Mouse (Mus musculus) heart, postnatal 10 days (tissue): ENCODE measurements around the gene Nell2. TPM values are rescaled to one million over a fixed set of nuclear protein-coding genes. Genes with fewer than 3 reads are reported as not detected.

Experiments used
- DNase-seq, 2 experiments: peaks; one replicate each; pipeline ENCODE4 v3.0.0; 2021
- intact Hi-C: fragments of 180-260 bp; cut with DNase I; formaldehyde crosslinking; loops from one replicate; pipeline ENCODE4 v1.15.1; 2025
- total RNA-seq, 2 experiments: library from RNA; stranded (reverse); gene quantifications; 2 replicates each; pipeline ENCODE4 v1.2.3; 2021

Gene Nell2
- total RNA-seq, 2 experiments from 2014 or later, result 0.26 TPM; not detected in 1

DNA sequence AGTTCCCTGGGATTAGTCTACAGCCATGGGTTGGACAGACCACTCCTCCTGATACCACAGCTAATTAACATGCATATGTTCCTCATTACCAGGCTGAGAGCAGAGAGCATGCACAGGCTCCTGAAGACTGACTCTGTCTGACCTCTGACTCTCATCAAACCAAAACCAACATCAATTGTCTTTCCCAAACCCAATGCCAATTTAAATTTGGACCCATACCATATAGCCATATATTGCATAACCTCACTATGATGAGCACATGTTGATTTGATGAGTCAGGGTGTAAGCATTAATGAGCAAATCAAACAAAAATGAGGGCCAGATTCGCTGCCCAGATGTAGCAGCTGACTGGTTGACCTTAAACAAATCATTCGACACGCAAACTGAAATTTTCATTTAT is 51.9 kb downstream of the Nell2 start:
- DNase-seq, result no peak
- intact Hi-C loops, result no loop called here

DNA sequence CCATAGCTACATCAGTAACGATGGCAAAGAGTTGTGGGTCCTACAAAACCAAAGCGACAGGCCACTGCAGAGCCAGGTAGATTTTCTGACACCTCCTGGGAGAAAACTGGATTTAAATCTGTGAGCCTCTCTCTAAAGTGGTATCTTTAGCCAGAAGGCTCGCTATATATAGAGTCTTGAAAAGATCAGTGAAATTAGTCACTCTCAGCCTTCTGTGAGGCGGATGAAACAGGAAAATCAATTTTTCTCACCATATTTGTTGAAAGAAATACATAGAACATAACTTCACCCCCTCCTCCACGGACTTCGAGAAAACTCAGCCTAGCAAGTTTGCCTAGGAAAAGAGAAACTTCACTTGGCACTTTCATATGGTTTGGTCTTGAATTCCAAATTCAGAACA is 54.4 kb downstream of the Nell2 start:
- intact Hi-C loops, result no loop called here
- no peak for DNase-seq

- DNase-seq, result no peak
- intact Hi-C loops, result no loop called here
These were observed 61.2 kb downstream of the Nell2 start for GRCm38 (mm10) chr15:95467195-95467594.

DNA sequence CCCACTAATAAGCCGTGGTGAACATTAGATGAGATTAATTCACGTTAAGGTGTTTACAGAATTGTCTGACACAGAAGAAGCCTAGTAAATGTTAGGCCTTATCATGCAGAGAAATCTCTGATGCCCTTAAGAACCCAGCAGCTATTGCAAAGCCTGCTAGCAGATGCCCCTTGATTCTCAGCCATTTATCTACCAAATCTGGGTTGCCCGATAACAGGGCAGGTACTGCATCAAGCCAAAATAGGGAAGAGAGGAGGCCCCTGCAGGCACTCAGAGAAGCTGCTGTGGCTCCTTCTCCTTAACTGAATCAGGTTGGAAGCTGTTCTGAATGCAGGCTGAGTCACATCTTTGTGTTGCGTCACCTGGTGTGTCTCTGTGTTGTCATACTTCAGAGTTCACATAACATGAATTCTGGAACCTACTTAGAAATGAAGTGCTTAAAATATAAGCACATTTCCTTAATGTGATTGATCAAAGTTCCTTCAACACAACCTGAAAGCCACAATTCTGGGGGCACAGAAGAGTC is 68.3 kb downstream of the Nell2 start:
- intact Hi-C loops, result no loop called here
- no peak for DNase-seq

GRCm38 (mm10) chr15:95444586-95444985 is 83.8 kb downstream of the Nell2 start:
- no peak for DNase-seq
- intact Hi-C loops, result no loop called here

DNA sequence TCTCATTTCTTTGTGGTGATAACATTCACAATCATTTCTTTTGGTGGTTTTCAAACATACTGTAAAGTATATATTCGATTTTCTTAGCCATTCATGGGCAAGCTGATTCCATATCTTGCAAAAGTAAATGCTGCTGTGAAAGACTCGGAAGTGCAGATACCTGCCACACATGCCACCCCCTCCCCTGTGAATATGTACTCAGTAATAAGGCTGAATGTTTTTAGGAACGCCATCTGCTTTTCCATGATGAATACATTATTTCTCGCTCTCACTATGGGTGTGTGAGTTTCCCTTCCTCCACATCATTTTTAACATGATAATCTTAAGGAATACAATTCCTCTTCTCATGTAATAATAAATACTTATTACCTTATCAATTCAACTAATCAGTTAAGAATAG is 90.6 kb downstream of the Nell2 start:
- intact Hi-C loops, result no loop called here
- no peak for DNase-seq

DNA sequence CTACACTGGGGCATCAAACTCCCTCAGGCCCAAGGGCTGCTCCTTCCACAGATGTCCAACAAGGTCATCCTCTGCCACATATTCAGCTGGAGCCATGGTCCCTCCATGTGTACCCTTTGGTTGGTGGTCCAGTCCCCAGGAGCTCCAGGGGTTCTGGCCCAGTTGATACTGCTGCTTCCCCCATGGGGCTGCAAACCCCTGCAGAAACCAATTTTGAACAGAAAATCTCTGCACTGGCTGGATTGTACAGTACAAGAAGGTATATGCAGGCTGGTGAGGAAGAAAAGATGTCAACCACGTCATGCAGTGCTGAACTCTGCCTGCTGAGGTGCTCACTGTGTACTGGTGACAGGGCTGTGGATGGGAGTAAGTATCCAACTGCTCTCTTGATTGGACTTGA is 92.1 kb downstream of the Nell2 start:
- no peak for DNase-seq
- intact Hi-C loops, result no loop called here

GRCm38 (mm10) chr15:95431156-95431799 is 97.1 kb downstream of the Nell2 start:
- intact Hi-C loops, result no loop called here
- no peak for DNase-seq

- no peak for DNase-seq
- intact Hi-C loops, result no loop called here
These were observed 98.4 kb downstream of the Nell2 start for GRCm38 (mm10) chr15:95430000-95430399.

DNA sequence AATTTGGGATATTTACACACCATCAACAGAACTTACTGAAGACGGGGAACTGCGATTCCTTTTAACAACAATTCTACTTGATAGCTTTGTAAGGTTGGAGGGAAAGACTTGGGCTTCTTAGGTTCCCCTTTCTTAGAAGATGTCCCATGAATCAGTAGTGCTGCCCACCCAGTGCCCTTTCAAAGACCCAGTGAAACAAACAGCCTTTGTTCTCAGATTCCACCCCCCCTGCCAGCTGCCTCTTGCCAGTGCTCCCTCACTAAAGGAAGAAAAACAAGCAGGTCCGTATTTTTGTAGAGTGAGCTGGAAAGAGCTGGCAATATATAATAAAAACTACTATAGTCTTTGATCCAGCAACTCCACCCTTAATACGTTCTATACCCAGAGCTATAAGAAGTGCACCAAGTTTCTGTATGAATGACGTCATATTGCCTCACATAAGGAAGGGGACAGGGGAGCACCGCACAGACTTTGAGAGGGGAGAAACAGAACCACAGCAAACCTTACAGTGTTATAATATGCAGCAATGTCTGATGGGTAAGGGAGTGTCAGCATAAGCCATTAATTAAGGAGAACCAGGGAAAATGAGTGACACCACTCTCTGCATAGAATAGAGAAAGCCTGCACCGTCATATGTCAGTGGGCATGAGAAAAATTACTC is 100.2 kb downstream of the Nell2 start:
- DNase-seq, result no peak
- intact Hi-C loops, result no loop called here

- intact Hi-C loops, result no loop called here
- no peak for DNase-seq
These were observed 103.3 kb downstream of the Nell2 start for GRCm38 (mm10) chr15:95425085-95425484.

DNA sequence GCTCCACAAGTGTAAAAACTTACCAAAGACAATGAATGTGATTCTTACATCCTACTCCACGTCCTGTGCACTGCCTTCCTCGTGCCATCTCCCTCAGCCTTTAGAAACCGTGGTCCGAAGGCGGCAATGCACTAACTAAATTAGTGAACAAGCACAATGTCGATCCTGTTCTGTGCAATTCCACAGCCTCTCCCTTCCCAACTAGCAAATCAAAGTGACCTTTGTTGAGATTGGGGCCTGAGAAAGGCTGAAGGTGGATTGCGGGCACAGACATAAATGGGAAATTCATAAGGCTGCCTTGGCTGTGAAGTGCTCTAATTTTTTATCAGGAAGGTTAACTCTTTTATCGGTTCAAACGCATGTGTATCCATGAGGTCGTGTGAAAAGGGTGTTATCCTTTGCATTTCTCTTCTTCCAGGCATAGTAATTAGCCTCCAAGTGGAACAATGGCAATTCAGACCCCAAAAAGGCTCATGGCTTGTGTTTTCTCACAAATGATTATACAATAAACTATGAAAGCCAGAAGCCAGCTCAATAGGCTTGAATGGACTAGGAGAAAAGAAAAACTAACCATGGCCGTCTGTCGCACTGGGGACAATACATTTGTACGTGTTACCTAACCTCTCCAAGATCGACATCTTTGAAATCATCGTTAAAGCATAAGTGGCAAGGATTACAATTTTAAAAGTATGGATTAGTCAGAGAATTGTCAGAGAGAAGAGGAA is 106.0 kb downstream of the Nell2 start:
- DNase-seq, result no peak
- intact Hi-C loops, result no loop called here

- DNase-seq, result no peak
- intact Hi-C loops, result no loop called here
These were observed 109.7 kb downstream of the Nell2 start for GRCm38 (mm10) chr15:95418641-95419040.

- no peak for DNase-seq
- intact Hi-C loops, result no loop called here
These were observed 116.2 kb downstream of the Nell2 start for GRCm38 (mm10) chr15:95411949-95412741.

DNA sequence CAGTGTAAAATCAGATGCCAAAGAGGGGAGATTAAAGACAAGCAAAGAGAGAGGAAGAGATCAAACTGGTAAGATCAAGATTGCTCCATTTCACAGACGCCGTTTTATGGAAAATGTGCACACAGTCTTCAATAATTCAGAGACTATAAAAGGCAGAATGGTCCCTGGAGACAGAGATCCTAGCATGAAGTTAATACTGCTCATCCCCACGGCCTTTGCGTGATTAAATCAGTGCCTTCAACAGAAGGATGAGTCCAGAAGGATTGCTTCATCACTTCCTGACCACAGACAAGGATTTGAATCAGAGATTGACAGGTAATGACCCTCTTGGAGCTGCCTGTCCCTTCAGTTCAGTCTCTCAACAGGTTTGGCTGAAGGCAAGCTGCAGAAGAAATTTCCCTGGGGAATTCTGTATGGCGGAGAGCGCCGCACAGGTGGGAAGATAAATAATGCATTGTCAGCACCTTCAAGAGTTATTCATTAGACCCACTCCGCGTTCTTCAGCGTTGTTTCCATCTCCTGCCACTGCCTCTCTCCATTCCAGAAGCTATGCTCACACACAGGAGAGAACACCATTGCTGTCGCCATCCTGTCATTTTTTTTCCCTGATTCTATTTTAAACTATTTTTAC is 118.0 kb downstream of the Nell2 start:
- intact Hi-C loops, result no loop called here
- DNase-seq, result no peak

GRCm38 (mm10) chr15:95390347-95390746 is 138.0 kb downstream of the Nell2 start:
- intact Hi-C loops, result no loop called here
- DNase-seq, result no peak

DNA sequence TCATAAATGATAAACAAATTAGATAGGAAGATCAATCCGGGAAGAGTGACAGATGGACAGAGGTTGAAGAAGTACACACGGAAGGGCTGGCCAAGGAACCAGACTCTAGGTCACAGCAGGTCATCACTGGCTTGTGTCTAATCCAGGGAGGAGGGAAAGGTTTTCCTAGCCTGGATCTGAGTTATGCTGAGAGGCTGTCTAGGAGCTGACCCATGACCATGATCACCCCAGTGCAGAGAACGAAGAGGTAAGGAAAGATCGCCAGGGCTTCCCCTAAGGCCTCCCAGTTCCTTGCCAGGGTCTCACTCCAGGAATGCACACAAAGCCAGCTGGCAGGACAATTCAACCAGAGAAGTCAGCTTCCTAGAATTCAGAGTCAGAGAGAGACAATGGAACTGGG is 139.4 kb downstream of the Nell2 start:
- intact Hi-C loops, result no loop called here
- DNase-seq, result no peak

DNA sequence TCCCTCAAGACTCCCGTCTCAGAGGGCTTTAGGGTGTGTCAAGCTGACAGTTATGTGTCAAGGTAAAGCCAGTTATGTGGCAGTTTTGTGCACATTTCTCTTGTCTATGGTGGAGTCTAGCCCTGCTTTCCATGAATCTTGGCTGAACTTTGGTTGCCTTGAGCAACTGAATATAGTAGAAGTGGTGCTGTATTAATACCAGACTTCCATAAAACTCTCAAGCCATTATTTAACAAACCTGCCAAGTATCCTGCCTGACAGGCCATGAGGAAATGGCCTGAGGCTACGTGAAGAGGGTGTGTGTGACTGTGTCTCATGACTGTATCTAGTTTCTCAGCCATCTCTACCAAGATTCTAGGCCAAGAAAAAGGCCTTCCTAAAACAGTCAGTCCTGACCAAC is 147.5 kb downstream of the Nell2 start:
- intact Hi-C loops, result no loop called here
- no peak for DNase-seq

DNA sequence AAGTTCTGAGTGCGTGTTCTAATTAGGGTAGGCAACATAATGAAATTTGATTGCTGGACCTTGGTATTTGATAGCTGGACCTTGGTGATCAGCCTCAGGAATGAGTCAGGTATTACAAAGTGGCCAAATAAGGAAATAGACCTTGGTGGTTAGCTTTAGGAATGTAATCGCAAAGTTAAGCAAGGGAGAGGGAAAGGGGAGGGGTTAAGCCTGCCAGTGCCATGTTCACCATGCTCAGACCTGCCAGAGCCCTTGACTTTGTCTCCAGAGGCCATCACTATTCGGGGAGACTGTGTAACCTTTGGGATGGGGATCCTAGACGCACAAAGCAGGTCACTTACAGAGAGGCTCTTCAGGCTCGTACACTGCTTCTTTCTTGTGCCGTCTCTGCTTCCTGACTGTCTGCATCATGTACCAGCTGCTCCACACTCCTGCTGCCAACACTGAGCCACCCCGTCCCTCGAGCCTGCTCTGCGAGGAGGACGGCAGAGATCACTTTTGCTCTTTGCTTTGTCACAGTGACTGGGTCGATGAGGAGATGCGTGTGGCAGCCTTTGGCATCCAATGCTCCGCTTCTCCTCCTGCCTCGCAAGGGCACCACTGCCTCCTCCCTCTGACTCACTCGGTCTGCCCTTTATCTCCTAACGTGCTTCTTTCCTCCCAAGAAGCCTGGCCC is 157.5 kb downstream of the Nell2 start:
- no peak for DNase-seq
- intact Hi-C loops, result no loop called here

DNA sequence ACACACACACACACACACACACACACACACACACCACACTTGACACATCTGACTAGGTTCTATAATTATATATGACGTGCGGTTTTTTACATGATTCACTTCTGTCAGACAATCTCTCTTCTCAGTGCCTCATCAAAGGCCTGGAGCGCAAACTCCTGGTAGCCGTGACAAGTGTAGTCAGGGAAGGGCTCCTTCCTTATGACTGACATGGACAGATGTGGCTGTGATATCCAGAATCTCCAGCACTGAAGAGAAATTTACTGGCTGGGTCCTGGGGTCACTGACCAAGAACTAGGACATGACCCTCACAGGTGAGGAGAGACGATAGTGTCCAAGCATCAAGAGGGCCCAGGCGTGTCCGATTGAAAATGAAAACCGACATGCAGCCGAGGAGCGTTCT is 160.2 kb downstream of the Nell2 start:
- no peak for DNase-seq

More for the DNA sequence above, 160.2 kb downstream of the Nell2 start:
- intact Hi-C loops, result no loop called here
